Mouse (Mus musculus) layer of hippocampus, adult 11-12 months (tissue): ENCODE data around the gene Ank3.

Source experiments
- DNase-seq: peaks from one replicate; pipeline ENCODE4 v3.0.0; 2022; ENCODE audit warnings: low spot score

Gene Ank3

DNA sequence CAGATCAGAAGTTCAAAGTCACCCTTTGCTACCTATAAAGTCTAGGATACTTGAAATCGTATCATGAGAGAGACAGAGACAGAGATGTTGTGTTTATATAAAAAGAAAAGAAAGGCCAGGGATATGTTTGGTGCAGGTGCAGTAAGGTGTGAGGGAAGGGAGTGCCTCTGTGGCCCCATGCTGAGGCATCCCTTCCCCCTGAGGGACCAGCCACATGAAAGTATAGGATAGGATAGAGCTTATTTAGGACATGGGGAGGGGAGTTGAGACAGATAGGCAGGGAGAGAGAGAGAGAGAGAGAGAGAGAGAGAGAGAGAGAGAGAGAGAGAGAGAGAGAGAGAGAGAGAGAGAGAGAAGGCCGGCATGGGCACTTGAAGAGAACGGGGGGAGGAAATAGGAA lies 175.2 kb downstream of the Ank3 start:
- DNase-seq: no peak

DNA sequence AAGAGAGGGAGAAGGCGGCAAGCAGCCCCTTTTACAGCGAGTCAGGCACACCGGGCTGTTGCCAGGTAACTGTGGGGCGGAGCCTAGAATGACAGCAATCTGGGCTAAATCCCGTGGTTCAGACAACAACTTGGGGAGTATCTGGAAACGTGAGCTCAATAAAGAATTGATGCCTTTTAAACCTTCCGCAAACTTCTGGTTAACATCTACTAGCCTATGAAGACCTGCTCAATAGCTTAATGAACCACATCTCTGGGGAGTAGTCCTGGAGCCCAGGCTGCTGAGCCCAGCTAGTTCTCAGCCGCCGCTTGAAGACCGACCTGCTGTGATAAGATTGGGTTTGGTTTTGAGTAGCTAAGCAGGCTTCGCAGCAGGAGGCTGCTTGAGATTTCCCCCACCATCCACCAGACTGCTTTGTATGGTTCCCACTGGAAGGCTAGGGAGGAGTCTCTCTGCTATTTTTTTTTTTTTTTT lies 175.7 kb downstream of the Ank3 start:
- no peak for DNase-seq

DNA sequence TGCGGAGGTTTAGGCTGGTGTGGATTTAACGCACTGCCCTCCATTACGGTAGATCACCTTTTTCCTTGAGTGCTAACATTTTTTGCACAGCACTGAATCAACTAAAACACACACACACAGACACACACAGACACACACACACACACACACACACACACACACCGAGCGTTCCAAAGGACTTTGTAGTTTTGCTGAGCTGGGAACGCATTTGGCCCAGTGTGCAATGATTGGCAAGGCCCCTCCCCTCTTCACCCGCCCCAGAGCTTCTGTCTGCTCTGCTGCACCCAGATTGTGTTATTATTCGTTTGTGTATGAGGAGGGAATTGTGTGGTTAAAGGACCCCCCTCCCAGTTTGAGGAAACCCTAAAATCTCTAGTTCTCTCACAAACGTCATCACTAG lies 176.3 kb downstream of the Ank3 start:
- DNase-seq: no peak

DNA sequence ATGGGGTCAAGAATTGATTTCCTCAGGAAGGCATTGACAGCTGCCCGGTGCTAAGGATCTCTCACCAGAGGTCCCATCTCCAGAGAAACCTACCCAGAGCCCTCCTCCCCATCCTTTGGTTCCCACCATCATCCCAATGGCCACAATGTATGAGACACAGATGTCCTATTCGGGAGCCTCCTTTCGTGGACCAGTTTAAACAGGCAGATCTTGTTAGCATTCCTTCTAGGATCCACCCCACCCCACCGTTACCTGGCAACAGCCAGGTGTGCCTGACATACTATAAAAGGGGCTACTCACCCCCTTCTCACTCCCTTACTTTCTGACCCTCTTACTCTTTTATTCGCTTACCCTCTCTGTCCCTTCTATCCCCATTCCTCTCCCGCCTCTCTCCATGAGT lies 176.9 kb downstream of the Ank3 start:
- no peak for DNase-seq

DNA sequence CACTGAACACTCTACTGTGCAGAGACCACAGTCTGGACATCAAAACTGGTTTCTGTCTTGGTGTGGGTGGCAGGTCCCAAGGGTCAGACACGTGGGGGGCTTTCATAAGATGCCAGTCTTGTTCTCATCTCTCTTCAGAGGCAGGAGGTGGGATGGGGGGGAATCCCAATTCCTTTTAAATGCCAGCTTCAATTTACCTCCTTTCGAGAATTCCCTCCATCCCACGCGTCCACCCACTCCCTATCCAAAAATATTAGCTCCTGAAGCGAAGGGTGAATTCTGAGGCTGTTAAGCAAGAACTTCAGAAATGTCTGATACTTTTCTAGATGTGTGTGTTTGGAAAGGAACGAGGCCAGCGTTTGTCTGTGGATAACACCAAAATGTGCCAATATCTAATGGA lies 177.7 kb downstream of the Ank3 start:
- DNase-seq: no peak

DNA sequence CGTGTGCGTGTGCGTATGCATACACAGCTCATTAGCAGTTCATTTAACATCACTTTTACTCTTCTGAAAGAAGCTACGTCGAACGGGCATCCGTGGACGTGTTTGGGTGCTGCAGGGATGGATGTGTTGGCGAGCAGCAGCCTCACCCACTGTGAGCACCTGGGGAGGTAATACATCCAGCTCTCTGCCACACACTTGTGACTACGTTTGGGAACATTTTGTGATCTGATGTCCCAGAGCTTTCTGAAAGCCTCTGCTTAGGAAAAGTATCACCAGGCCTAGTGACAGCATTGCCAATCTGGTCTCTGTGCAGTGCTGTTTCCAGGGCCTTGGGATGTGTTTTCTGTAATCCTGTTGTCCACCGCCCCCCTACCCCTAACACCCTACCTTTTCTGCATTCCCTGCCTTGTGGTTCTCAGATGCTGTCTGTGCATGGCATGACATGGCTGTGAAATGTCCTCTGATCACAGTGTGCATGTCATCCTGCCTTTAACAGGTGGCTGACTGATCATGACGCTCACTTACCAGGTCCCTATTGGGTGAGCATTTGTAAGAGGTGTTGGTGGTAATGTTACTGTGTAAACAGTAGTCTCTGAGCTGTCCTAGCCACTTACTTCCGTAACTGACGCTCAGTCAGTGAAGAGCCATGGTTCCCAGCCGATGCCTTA lies 178.6 kb downstream of the Ank3 start:
- no peak for DNase-seq

DNA sequence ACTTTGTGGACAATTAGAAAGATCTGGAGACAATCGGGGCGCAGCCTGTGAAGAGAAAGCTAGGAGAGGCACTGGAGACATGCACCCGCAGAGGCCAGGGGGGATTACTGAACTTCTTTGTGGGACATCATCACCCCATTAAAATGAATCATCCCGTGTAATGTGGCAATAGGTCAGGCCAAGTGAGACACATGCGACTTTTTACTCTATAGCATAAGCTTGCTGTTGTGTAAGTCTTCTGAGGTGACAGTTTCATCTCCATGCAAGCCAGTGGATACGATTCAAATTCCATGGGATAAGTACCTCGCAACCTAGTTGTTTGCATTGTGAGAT lies 179.1 kb downstream of the Ank3 start:
- DNase-seq: no peak

DNA sequence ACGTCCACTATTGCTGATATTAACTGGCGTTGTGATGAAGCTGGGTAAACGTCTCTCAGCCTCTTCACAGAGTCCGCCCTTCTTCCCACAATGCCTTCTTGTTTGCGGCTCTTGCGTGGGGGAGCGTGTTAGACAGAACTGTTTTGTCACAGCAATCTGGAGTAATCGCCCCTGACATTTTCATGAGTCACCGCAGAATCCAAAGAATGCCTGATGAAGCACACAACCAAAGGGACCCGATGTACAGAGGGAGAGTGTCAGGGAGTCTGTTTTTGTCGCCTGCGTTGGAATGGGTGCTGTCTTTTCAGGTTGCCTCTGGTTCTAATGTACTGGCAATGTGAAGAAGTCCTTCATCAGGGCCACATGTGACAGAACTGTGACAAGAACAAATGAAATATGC lies 181.0 kb downstream of the Ank3 start:
- peak; percentile 69 for DNase-seq

DNA sequence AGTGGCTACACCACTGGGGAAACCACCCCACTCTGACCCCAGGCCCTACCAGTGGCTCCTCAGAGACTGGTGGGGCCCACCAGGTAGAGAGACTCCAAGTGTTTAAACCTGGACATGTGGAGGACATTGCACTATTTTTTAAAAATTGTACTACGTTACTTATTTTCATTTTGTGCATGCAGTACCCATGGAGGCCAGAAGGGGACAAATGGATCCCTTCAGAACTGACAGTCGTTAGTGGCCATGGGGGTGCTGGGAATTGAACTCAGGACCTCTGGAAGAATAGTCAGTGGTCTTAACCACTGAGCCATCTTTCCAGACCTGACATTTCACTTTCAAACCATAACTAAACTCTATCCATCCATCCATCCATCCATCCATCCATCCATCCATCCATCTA lies 183.0 kb downstream of the Ank3 start:
- no peak for DNase-seq

DNA sequence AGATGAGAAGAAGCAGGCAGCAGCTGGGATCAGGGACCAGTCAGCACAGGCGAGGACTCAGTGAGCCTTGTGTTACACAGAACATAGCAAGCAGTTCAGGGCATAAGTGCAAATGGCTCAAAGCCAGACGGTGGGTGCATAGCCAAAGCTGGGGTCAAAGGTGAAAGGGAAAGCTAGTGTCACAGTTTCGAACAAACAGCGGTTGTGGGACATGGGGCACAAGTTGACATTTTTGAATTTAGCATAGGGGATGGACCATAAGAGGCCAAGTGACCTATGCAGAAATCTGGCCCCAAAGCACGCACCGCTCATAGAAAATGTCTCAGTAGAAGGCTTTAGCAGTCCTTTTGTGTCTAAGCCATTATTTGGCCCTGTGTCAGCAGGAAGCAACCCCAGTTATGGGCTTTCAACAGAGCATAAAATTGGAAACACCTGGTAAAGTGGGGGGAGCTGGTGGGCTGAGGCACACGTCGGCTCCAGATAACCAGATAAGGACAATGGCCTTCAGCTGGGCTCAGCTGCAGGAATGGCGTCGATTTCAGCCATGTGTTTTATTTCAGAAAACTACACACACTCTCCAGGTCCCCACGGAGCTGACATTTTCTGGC lies 185.4 kb downstream of the Ank3 start:
- DNase-seq: no peak

DNA sequence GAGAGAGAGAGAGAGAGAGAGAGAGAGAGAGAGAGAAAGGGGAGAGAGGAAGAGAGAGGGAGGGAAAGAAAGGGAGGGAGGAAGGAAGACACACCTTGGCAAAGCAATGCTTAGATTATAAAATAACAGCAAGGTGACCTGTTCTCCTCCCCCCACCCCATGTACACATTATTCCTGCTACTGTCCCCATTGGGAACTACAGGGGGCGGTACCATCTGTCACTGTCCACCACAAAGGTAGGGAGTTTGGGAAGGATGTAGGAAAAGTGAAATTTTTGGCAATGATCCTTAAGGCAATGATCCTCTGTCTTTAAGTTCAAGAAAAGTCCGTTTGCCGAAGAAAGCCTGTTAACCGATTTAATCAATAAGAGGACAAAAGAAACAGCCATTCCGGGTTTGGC lies 186.0 kb downstream of the Ank3 start:
- DNase-seq: no peak

DNA sequence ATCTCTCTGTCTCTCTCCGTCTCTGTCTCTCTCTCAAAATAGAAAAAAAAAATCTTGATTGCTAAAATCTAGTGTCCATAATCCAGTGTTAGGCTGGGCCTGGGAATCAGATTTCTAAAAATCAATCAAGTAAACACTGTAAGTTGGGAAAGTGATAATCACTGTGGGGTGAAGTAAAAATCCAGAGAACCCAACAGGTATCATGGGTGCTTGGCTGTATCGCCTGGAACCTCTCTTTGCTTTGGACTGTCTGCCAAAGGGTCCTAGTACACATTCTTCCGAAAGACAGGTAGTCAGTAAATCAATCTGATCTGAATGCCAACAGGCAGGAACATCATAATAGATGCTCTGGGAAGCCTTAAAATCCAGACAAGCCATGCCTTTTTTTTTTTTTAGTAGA lies 186.7 kb downstream of the Ank3 start:
- DNase-seq: no peak

DNA sequence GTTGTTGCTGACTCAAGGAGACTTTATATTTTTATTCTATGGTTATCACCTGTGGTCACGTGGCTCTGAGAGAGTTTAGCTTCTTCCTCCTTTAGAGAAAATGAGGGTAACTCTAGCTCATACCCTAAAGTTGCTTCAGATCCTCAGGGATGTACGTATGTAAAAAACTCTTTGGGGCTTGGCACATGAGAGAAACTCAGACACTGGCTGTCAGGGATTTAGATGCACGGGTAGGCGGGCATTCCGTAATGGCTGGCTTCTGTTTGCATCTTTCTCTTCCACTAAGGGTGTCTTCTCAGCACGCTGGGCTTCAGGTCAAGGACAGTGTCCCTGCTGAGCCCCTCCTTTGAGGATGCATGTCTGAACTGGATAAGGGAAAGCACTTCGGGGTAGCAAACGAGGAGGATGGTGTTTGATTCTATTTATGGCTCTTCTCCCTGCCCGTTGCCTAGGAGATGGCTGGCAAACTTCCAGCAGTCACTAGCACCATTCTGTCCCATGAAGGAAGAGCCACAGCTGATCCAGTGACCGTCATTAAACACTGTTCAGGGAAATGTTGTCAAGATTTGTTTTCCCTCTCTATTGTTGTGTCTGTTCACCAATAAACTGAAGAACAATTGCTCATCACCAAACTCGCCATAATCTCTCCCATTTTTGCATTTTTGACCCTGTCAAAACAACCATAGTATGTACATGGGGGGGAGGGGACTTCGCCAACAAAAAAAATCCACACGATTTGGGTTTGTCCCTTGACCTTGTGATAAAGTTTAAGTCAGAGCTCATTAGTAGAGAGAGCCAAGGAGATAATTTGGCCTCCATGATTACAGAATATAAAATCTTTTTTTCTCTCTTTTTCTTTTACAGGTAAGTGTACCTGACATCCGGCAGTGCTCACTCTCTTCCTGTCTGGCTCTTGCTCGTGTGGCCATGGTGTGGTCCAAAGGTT lies 195.9 kb downstream of the Ank3 start:
- peak; percentile 79 for DNase-seq

DNA sequence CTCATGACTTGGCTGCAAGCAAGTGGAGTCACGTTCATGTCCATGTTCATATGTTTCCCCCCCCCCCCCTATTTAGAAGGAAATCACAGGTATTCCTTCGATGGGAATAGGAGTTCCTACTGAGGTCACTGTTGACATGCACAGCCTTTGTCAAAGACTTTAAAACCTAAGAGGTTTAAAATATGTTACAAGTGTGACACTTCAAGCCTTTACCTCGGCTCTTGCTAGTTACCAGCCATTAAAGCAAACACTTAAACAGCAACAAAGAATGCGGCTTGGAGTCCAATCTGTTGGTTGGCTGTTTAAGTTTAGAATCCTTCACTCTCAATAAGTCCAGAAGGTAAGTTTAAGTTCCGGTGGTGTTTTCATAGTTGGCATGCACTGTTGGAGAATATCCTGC lies 196.9 kb downstream of the Ank3 start:
- DNase-seq: no peak

DNA sequence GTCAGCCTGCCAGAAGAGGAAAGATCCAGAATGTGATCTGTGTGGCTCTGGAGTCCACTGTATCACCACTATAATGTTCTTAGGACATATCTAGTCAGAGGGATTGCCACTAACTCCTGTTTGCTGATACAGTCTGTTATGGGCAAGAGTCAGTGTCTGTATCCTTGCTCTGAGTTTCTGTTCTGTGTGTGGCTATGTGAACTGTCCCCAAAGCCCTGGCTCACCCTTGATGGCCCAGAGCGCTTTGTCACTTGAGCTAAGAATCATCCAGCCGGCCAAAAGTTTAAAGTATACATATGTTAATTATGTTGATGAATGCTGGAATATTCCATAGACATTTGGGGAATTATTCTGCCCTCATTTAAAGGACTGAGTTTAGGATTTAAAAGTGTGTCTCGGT lies 202.9 kb downstream of the Ank3 start:
- no peak for DNase-seq

DNA sequence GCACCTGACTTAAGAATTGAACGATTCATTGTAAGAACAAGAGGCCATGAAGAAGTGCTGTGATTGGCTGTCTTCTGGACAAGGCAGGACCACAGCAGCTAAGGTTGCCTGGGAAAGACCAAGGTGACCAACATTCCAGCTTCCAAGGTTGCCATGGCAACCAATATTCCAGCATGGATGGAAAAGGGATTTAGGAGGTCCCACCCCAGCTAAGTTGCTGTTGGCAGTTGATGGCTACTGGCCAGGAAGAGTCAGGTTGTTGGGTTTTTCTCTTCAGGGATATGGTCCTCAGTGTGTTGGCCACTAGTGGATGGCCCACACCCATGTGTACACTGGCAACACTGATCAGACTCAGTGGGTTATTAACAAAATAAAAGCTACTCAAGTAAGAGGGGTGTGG lies 204.1 kb downstream of the Ank3 start:
- no peak for DNase-seq

DNA sequence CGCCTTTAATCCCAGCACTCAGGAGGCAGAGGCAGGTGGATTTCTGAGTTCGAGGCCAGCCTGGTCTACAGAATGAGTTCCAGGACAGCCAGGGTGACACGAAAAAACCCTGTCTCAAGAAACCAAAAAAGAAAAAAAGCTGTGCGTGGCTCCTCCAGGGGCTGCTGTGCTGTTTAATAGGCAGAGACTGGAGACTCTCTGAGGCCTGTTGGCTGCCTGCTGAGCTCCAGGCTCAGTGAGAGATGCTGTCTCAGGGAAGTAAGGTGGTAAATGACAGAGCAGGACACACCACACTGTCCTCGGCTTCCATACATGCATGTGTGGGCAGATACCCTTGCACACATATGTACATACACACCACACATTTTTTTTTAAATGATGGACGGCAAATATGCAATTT lies 206.0 kb downstream of the Ank3 start:
- no peak for DNase-seq

DNA sequence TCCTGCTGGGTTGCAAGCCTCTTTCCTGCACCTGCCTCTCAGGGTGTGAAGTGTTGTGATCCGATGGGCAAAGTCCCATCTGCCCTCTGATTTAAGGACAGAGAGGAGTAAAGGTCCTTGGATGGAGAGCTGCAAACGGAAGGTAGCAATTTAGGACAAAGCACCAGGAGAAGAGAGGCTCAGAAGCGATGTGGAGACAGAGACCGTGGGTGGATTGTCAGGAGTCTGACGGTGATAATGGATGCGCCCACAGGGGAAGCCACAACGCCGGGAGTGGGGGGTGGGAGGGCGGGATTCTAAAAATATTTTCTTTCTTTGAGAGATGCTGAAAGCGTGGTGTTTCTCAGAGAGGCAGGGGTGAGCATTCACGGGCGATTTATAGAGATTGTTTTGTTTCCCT lies 206.6 kb downstream of the Ank3 start:
- DNase-seq: no peak

DNA sequence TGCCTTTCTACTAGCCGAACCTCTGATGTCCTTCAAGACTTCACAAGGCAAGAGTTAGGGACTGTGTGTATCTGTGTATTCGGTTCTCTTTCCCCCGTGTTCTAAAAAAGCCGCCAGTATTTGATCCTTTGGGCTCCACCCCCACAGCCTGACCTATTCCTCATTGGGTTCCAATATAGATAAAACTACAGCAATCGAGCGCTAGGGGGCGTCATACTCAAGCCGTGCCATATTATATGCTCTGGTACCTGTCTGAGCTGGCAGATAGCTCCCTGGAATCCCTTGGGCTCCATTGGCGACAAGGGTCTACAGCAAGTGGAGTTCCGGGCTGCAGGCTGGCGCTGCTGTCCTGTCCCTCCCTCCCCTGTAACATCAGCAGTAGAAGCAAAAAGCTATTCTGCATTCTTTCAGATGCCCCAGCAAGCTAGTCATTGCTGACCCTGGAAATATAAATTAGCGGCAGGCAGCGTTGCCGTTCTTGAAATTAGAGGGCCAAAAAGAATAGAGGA lies 209.1 kb downstream of the Ank3 start:
- DNase-seq: no peak

DNA sequence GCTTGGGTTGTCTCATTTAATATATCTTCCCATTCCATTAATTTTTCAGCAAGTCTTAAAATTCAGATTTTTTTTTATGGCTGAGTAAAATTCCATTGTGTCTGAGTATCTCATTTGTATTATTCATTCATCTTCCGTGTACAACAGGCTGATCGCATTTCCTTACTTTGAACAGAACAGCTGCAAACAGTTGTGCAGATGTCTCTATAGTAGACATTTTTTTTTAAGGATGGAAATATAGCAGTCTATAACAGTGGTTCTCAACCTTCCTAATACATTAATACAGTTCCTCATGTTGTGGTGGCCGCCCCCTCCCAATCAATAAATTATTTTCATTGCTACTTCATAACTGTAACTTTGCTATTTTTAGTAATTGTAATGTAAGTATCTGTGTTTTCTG lies 212.7 kb downstream of the Ank3 start:
- no peak for DNase-seq

DNA sequence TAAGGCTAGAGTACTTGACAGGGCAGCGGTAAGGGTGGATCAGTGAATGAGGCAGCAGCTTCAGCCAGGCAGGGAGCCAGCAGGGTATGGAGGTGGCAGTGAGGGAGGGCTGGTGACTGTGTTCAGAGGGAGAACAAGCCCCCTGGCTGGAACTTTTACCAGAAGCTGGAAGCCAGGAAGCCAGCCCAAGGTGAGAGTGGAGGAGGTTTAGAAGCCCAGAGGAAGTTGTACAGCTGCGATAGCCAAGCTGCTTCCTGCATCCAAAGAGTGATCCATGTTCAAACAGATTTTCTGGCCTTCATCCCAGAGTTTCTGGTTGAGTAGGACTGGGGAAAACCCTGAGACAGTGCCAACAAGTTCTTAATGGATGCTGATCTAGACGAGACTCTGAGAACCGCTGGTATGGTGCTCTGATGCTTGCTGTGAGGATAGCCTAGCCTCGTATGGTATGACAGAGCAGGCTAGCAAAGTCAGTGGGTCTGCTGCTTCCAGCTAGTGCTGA lies 213.3 kb downstream of the Ank3 start:
- peak; percentile 66 for DNase-seq

DNA sequence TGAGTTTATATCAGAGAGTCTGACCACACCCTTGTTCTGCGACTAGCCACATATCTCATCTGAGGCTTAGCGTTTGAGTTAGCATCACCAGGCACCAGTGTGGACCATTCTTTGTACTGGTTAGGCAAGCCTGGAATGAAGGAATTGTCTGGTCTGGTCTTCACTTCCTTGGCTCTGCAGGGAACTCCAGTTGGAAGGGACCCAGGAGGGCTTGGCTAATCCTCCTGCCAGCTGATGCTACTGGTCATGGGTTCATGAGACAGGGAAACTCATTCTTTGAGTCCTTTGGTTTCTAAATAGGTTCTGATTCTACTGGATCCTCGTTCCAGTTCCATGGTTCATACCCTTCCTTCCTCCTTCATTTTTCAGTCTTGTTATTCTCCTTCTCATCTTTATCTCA lies 218.4 kb downstream of the Ank3 start:
- DNase-seq: no peak
